Mouse (Mus musculus): Measurements from ENCODE around the gene Olfr555. TPM values are rescaled to one million over a fixed set of nuclear protein-coding genes. Genes with fewer than 3 reads are reported as not detected.

Olfr555 gene
- not detected for polyA plus RNA-seq (2014; fragmentation: Illumina TruSeq; extraction: RNeasy Lipid Tissue Mini Kit (QIAGEN cat#74804); ENCODE audit: low read depth, low replicate concordance)

DNA sequence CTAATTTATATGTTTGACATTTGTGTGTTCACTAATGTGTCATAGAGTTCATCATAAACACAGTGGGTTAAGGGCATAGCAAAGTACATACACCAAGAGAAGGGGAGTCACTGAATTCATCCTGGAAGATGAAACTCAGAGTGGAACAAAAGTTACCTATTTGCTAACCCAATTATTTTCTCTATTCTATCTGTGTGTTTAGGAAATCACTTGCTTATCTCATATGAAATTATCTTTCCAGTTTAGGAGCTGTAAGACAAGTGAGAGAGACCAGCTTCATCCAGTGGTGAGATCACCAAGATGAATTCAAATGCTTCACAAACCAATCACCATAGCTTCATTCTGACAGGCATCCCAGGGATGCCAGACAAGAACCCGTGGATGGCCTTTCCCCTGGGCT is at the start of gene Olfr555:
TSS of gene Olfr555 (plus strand) at position 301 of the 400 bp plus-strand sequence.

DNA sequence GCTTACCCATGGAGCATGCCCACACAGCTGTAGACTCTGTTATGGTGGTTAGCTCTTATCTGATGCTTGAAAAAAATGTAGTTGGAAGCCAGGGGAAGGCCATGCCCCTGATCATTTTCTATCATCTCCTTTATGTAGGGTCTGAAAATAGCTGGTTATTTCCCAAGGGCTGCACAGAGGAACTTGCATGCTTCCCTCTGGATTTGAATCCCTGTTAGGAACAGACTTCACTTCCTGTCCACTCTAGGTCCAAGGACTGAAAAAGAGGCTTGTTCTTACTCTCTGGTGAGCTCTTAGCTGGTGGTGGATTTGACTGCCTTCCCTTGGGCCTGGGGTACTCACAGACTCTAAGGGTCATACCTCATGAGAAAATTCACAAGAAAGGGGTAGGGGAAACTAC is 40.5 kb upstream of the Olfr555 start, which contains the start of gene Olfr553:
TSS of gene Olfr553 (minus strand) at position 101 of the 400 bp plus-strand sequence.

DNA sequence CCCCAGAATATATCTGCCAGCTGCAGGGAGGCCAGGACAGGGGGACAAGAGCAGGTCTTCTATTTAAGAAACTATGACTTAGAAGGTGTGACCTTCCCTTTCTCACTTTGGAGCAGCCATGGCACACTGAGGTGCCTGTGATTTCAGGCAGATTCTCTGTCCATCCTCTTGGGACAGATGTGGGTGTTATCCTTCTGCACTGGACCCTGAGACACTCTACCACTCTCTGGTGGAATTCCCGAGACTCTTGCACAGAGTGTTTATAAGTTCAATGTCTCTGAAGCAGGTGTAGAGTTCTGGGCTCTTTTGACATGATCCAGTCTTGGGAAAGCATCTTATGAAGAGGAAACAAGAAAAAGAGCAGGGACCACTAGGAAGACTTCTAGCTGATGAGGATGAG is 20.5 kb upstream of the Olfr555 start, which contains the start of gene Olfr554:
TSS of gene Olfr554 (plus strand) at position 301 of the 400 bp plus-strand sequence.

DNA sequence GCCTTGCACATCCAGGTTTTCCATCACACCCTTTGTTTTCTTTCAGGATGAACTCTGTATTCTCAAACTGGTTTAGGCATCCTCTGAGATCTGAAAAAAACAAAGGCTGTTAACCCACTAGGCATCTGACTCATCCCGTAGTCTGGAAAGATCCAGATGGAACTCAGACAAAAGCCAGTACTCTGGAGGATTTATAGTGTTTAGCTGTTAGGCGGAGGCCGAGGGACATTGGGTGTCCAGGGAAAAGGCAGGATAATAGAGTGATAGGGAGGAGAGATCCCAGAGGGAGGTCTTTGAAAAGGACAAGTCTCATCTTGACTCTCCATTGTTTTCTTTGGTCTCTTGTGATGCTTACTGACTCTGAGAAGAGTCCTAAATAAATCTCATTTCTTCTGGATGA is 6.0 kb downstream of the Olfr555 start, which contains the start of gene Olfr556:
TSS of gene Olfr556 (plus strand) at position 301 of the 400 bp plus-strand sequence.

DNA sequence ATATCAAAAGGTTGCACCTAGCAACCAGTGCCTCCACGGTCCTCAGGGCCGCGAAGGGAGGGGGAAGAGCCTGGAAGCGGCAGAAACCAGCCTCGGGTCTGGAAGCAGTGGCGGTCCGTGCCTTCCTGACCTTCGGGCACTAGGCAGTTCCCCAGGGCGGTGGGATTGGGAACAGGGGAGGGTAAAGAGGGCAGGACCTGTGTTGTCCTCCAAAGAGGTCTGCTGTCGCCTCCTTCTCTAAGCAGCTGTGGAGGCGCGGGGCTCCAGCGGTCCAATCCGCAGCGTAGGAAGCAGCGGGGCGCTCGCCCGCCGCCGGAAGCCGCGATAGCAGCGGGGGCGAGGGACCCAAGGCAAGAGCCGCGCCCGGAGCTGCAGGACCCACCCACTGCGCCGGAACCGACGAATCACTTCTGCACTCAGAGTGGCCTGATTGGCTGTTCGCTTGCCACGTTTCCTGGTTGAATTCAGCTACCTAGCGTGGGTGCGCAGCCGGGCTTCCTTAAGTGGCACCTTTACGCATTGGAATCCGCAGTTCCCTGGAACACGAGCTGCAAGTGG is 28.4 kb downstream of the Olfr555 start, which contains the start of gene Trim68:
TSS of gene Trim68 (minus strand) at position 384 of the 558 bp plus-strand sequence.

DNA sequence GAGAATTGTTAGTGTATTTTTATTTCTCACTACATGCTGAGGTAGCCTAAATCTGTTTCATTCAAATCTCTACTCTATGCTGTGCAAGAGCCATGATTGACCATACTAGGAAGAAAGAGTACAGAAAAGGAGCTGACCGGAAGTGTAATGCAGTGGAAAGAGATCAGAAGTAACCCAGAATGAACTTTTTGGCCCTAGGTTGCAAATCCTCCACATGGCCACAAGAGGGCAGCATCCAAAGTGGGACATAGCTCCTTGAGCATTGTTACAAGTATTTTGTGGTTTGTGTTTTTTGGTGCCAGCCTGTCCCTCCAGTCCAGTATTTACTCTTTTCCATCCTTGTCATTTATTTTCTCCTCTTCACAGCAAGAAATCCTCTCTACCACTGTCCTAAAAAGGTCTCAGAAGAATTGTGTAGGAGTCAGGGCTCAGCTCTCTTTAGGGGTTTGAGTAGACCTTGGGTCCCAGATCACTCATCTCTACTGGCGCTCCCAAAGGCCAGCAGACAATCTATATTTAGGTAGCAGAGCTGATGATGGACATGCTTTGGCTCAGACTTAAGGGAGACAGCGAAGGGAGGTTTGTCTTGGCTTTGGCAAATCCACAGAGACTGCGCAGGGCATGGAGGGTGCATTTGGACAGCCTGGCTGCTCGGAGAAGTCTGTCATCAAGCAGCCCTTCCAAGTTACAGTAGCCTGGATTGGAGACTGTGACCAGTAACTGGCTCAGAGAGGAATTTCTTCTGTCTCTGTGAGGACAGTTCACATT is 36.9 kb downstream of the Olfr555 start, which contains the start of gene Olfr557:
TSS of gene Olfr557 (plus strand) at position 553 of the 768 bp plus-strand sequence.

DNA sequence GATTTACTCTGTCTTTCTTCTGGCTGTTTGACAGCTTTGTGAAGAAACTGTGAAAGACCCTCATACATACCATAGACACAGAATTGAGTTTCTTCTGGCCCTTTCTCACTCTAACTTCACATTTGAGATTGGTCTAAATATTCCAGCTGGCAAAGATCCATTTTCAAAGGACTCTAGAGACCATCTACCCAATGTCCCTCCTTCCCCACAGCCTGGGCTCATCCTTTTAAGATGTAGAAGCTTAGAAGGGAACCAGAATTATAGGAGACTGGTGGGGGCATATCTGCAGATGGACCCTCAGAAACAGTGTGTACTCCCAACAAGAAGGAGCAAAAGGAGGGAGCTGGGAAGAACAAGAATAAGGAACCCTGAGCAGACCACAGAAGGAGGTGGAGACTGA is 43.3 kb downstream of the Olfr555 start, which contains the start of gene Olfr558:
TSS of gene Olfr558 (plus strand) at position 301 of the 400 bp plus-strand sequence.

Other genes with a start within 250 kb of the Olfr555 start
- 47.2 TPM for gene Rrm1, start 217.1 kb upstream of the Olfr555 start, polyA plus RNA-seq (2014; fragmentation: Illumina TruSeq; extraction: RNeasy Lipid Tissue Mini Kit (QIAGEN cat#74804); ENCODE audit: low read depth, low replicate concordance)
- not detected for gene Olfr543, start 177.1 kb upstream of the Olfr555 start, polyA plus RNA-seq (2014; fragmentation: Illumina TruSeq; extraction: RNeasy Lipid Tissue Mini Kit (QIAGEN cat#74804); ENCODE audit: low read depth, low replicate concordance)
- gene Olfr544, start 170.5 kb upstream of the Olfr555 start, polyA plus RNA-seq (2014; fragmentation: Illumina TruSeq; extraction: RNeasy Lipid Tissue Mini Kit (QIAGEN cat#74804); ENCODE audit: low read depth, low replicate concordance) = not detected
- gene Olfr545, start 159.2 kb upstream of the Olfr555 start, polyA plus RNA-seq (2014; fragmentation: Illumina TruSeq; extraction: RNeasy Lipid Tissue Mini Kit (QIAGEN cat#74804); ENCODE audit: low read depth, low replicate concordance) = not detected
- gene Olfr547, start 124.1 kb upstream of the Olfr555 start, polyA plus RNA-seq (2014; fragmentation: Illumina TruSeq; extraction: RNeasy Lipid Tissue Mini Kit (QIAGEN cat#74804); ENCODE audit: low read depth, low replicate concordance) = not detected
- not detected for gene Olfr548-ps1, start 117.9 kb upstream of the Olfr555 start, polyA plus RNA-seq (2014; fragmentation: Illumina TruSeq; extraction: RNeasy Lipid Tissue Mini Kit (QIAGEN cat#74804); ENCODE audit: low read depth, low replicate concordance)
- not detected for gene Olfr549, start 109.0 kb upstream of the Olfr555 start, polyA plus RNA-seq (2014; fragmentation: Illumina TruSeq; extraction: RNeasy Lipid Tissue Mini Kit (QIAGEN cat#74804); ENCODE audit: low read depth, low replicate concordance)
- 17.0 TPM for gene Trim21, start 93.3 kb upstream of the Olfr555 start, polyA plus RNA-seq (2014; fragmentation: Illumina TruSeq; extraction: RNeasy Lipid Tissue Mini Kit (QIAGEN cat#74804); ENCODE audit: low read depth, low replicate concordance)
- not detected for gene Olfr550, start 87.4 kb upstream of the Olfr555 start, polyA plus RNA-seq (2014; fragmentation: Illumina TruSeq; extraction: RNeasy Lipid Tissue Mini Kit (QIAGEN cat#74804); ENCODE audit: low read depth, low replicate concordance)
- gene Olfr551, start 66.9 kb upstream of the Olfr555 start, polyA plus RNA-seq (2014; fragmentation: Illumina TruSeq; extraction: RNeasy Lipid Tissue Mini Kit (QIAGEN cat#74804); ENCODE audit: low read depth, low replicate concordance) = not detected
- gene Olfr552, start 61.1 kb upstream of the Olfr555 start, polyA plus RNA-seq (2014; fragmentation: Illumina TruSeq; extraction: RNeasy Lipid Tissue Mini Kit (QIAGEN cat#74804); ENCODE audit: low read depth, low replicate concordance) = not detected
- gene Olfr553, start 40.6 kb upstream of the Olfr555 start, polyA plus RNA-seq (2014; fragmentation: Illumina TruSeq; extraction: RNeasy Lipid Tissue Mini Kit (QIAGEN cat#74804); ENCODE audit: low read depth, low replicate concordance) = not detected
- not detected for gene Olfr554, start 20.4 kb upstream of the Olfr555 start, polyA plus RNA-seq (2014; fragmentation: Illumina TruSeq; extraction: RNeasy Lipid Tissue Mini Kit (QIAGEN cat#74804); ENCODE audit: low read depth, low replicate concordance)
- gene Olfr556, start 6.1 kb downstream of the Olfr555 start, polyA plus RNA-seq (2014; fragmentation: Illumina TruSeq; extraction: RNeasy Lipid Tissue Mini Kit (QIAGEN cat#74804); ENCODE audit: low read depth, low replicate concordance) = not detected
- 8.5 TPM for gene Trim68, start 28.5 kb downstream of the Olfr555 start, polyA plus RNA-seq (2014; fragmentation: Illumina TruSeq; extraction: RNeasy Lipid Tissue Mini Kit (QIAGEN cat#74804); ENCODE audit: low read depth, low replicate concordance)
- gene Olfr557, start 37.1 kb downstream of the Olfr555 start, polyA plus RNA-seq (2014; fragmentation: Illumina TruSeq; extraction: RNeasy Lipid Tissue Mini Kit (QIAGEN cat#74804); ENCODE audit: low read depth, low replicate concordance) = not detected
- gene Olfr558, start 43.4 kb downstream of the Olfr555 start, polyA plus RNA-seq (2014; fragmentation: Illumina TruSeq; extraction: RNeasy Lipid Tissue Mini Kit (QIAGEN cat#74804); ENCODE audit: low read depth, low replicate concordance) = 2.6 TPM
- not detected for gene Olfr33, start 60.2 kb downstream of the Olfr555 start, polyA plus RNA-seq (2014; fragmentation: Illumina TruSeq; extraction: RNeasy Lipid Tissue Mini Kit (QIAGEN cat#74804); ENCODE audit: low read depth, low replicate concordance)
- not detected for gene Olfr559, start 68.7 kb downstream of the Olfr555 start, polyA plus RNA-seq (2014; fragmentation: Illumina TruSeq; extraction: RNeasy Lipid Tissue Mini Kit (QIAGEN cat#74804); ENCODE audit: low read depth, low replicate concordance)
- not detected for gene Olfr560, start 100.5 kb downstream of the Olfr555 start, polyA plus RNA-seq (2014; fragmentation: Illumina TruSeq; extraction: RNeasy Lipid Tissue Mini Kit (QIAGEN cat#74804); ENCODE audit: low read depth, low replicate concordance)
- 0.52 TPM for gene Olfr78, start 100.6 kb downstream of the Olfr555 start, polyA plus RNA-seq (2014; fragmentation: Illumina TruSeq; extraction: RNeasy Lipid Tissue Mini Kit (QIAGEN cat#74804); ENCODE audit: low read depth, low replicate concordance)
- not detected for gene Olfr561, start 112.4 kb downstream of the Olfr555 start, polyA plus RNA-seq (2014; fragmentation: Illumina TruSeq; extraction: RNeasy Lipid Tissue Mini Kit (QIAGEN cat#74804); ENCODE audit: low read depth, low replicate concordance)
- gene Olfr564, start 144.7 kb downstream of the Olfr555 start, polyA plus RNA-seq (2014; fragmentation: Illumina TruSeq; extraction: RNeasy Lipid Tissue Mini Kit (QIAGEN cat#74804); ENCODE audit: low read depth, low replicate concordance) = not detected
- gene Olfr566, start 199.9 kb downstream of the Olfr555 start, polyA plus RNA-seq (2014; fragmentation: Illumina TruSeq; extraction: RNeasy Lipid Tissue Mini Kit (QIAGEN cat#74804); ENCODE audit: low read depth, low replicate concordance) = not detected
- not detected for gene Olfr568, start 218.3 kb downstream of the Olfr555 start, polyA plus RNA-seq (2014; fragmentation: Illumina TruSeq; extraction: RNeasy Lipid Tissue Mini Kit (QIAGEN cat#74804); ENCODE audit: low read depth, low replicate concordance)
- not detected for gene Olfr569, start 232.1 kb downstream of the Olfr555 start, polyA plus RNA-seq (2014; fragmentation: Illumina TruSeq; extraction: RNeasy Lipid Tissue Mini Kit (QIAGEN cat#74804); ENCODE audit: low read depth, low replicate concordance)
- gene Olfr570, start 235.8 kb downstream of the Olfr555 start, polyA plus RNA-seq (2014; fragmentation: Illumina TruSeq; extraction: RNeasy Lipid Tissue Mini Kit (QIAGEN cat#74804); ENCODE audit: low read depth, low replicate concordance) = not detected